Mouse (Mus musculus) forebrain, embryonic 13.5 days (tissue): ENCODE results near the gene Trafd1. TPM values are rescaled to one million over a fixed set of nuclear protein-coding genes. Genes with fewer than 3 reads are reported as not detected.

Source experiments
- polyA plus RNA-seq: library from polyadenylated mRNA; unstranded; fragments of >200 nt; fragmentation: Nextera tagmentation; extraction: Ambion mirVana; gene quantifications from 2 replicates; pipeline ENCODE4 v1.2.1, GENCODE M21; 2015

The Trafd1 gene
- polyA plus RNA-seq, 1 experiment from 2014 or later = 111 TPM

Other genes starting within 250 kb of the Trafd1 start
- 27.8 and 28.4 TPM in 2 replicates for gene Ptpn11, start 194.2 kb downstream of the Trafd1 start, polyA plus RNA-seq
- 466 and 500 TPM in 2 replicates for gene Rpl6, start 181.2 kb downstream of the Trafd1 start, polyA plus RNA-seq
- gene Hectd4, start 165.4 kb downstream of the Trafd1 start, polyA plus RNA-seq = 12.6 and 13.4 TPM in 2 replicates
- gene Naa25, start 12.3 kb upstream of the Trafd1 start, polyA plus RNA-seq = 46.7 and 52.2 TPM in 2 replicates
- 1.8 TPM in 2 replicates for gene Tmem116, start 66.3 kb upstream of the Trafd1 start, polyA plus RNA-seq
- gene Erp29, start 66.9 kb upstream of the Trafd1 start, polyA plus RNA-seq = 130 and 137 TPM in 2 replicates
- not detected in 2 replicates for gene Adam1b, start 117.8 kb upstream of the Trafd1 start, polyA plus RNA-seq
- gene Adam1a, start 159.8 kb upstream of the Trafd1 start, polyA plus RNA-seq = 3.1 and 3.8 TPM in 2 replicates
- gene Gm42878, start 159.8 kb upstream of the Trafd1 start, polyA plus RNA-seq = not detected in 2 replicates
- 53.0 and 57.0 TPM in 2 replicates for gene Mapkapk5, start 160.3 kb upstream of the Trafd1 start, polyA plus RNA-seq
- 80.8 and 98.1 TPM in 2 replicates for gene Aldh2, start 208.2 kb upstream of the Trafd1 start, polyA plus RNA-seq
- 1.0 TPM in 2 replicates for gene Acad12, start 233.3 kb upstream of the Trafd1 start, polyA plus RNA-seq